Mouse (Mus musculus) lung, postnatal 0 days (tissue): ENCODE data around the gene Sart1.

ENCODE experiments used
- CTCF ChIP-seq: IDR thresholded peaks from 2 replicates; pipeline ENCODE4 v1.5.1; 2016; ENCODE audit warnings: antibody characterized with exemption, mild to moderate bottlenecking
- EP300 ChIP-seq: IDR thresholded peaks from 2 replicates; pipeline ENCODE4 v1.6.1; 2016; ENCODE audit warnings: antibody characterized with exemption, mild to moderate bottlenecking, control low read depth

GRCm38 (mm10) chr19:5366175-5367052 is 22.1 kb downstream of the Sart1 start, which contains the start of gene Eif1ad:
- peak; percentile 48 for TF ChIP-seq CTCF
- TF ChIP-seq EP300, result peak; percentile 52; the same call in 1 of the 2 replicates
